Mouse (Mus musculus) inflammation-experienced regulatory T-cells, adult 6 months (primary cell): ENCODE measurements around the gene Zpbp. TPM values are rescaled to one million over a fixed set of nuclear protein-coding genes. Genes with fewer than 3 reads are reported as not detected.

Experiments
- ATAC-seq: one replicate; pipeline ENCODE4 v1.8.0; 2017
- polyA plus RNA-seq, 3 experiments: library from polyadenylated mRNA; unstranded; fragments of 100-300 nt; shearing (Covaris generic); gene quantifications; one replicate each; pipeline ENCODE4 v1.2.1; 2017

The Zpbp gene
- under 1 TPM in 2 of 3 experiments, not detected in 1; 0.47 to 0.63 TPM for polyA plus RNA-seq

DNA sequence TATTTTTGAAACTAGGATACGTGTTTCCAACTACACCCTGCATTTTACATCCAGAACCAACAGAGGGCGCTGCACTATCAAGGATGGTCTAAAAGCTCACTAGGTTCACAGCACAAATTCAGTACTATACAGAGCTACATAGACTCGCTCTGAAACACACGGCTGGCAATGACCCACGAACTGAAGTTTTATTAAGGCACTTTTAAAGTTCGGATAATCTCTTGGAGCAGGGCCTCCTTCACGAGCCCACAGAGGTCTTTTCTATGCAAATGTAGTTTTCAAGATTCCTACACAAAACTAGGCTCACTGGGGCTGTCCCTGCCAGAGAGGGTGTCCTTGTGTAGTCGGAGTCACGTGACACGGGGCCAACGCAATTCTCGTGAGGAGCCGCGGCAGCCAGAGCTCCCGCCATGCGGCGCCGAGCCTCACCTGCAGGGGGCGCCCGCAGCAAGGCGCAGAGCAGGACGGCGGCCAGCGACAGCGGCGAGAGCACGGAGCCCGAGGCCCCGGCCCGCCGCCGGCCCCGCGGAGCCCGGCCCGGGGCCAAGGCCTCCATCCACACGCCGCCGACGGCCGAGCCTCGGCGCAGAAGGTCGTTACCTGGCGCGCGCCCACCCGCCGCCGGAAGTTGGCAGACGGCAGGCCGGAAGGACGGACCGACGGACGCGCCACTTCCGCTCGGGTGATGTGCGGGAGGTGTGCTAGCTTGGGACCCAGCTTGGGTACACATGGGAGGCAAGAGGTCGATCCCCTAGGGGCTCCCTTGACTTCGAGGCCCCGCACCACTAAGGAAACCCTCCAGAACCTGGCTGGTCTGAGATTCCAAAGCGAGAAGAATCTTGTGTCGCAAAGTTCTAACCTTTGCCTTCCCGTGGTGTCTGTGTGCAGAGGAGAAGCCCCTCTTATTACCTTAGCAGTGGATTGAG lies at the start of gene Zpbp, which contains the start of gene Spata48:
Gene Zpbp (minus strand): TSS at position 774 of the 926 bp plus-strand sequence.
Gene Spata48 (plus strand): TSS at position 460 of the 926 bp plus-strand sequence.
- peak; percentile 94 for ATAC-seq

DNA sequence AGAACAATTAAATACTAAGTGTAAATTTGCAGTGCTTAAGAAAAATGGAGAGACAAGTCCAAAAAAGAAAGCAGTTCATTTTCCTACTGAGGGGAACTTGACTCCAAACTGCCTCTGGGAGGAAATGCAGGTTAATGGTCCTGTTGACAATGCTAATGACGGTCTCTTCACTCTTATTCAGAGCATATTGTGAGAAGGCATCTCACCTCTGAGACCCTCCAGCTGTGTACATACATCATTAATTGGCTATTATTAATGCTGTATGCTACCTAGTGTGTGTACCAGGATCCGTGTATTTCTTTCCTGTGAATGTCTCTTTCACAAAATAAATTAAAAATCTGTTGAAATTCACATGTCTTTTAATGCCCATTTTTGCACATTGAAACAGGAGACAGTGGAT lies 47.2 kb upstream of the Zpbp start:
- ATAC-seq: no peak

- ATAC-seq: peak; percentile 96
These were observed 44.0 kb upstream of the Zpbp start for GRCm38 (mm10) chr11:11506187-11506586.

DNA sequence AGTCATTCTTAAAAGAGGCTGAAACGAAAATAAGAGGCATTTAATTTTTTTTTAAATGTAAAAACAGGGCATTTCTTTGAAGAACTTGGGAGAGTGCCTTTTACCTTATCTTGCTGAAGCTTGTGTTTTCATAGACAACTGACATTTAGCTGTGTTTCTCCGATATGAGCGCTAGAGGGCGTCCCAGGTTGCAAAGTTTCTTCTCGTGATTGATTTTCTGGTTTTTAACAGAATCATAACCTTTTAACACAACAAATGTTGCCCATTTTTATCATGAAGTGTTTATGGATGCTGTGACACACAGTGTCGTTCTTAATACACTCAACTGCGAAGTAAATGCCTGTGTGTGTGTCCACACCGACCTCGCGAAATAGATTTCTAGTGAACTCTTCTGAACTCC lies 37.7 kb upstream of the Zpbp start:
- peak; percentile 77 for ATAC-seq

DNA sequence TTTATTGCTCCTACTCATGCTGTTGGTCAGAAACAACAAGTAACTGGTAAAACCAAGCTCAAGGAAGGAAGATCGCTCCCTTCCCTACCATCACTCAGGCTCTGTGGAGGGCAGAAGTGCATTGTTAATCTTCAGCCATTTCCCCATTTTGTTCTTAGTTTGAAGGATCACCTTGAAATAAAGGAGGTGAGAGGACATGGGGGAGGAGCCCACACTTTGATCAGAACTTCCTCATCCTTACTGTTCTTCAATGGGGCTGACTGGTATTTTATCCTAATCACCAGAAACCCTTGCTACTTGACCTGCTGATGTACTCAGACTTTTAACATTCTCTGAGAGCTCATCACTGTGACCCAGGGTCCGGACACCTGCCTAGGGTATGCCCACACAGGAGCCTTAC lies 33.5 kb upstream of the Zpbp start:
- no peak for ATAC-seq

GRCm38 (mm10) chr11:11492044-11492443 lies 29.8 kb upstream of the Zpbp start:
- no peak for ATAC-seq

DNA sequence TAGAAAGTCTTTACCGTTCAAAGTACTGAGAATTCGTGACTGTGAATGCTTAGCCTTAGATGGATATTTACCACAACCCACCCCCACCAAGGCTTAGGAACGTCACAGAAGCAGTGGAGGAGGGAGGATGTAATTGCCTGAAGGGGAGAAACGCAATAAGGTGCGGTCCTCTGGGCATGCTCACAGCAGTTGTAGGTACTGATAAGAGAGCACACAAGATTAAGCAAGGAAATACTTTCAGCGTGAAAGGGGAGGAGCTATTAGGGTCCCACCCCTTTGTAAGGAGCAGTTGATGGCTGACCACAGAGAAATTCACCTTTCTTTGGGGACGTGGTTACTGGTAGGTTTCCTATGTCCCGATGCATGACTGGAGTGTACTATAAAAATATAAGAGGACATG lies 22.2 kb upstream of the Zpbp start:
- ATAC-seq: no peak

- ATAC-seq: no peak
These were observed 6.7 kb upstream of the Zpbp start for GRCm38 (mm10) chr11:11468924-11469323.

GRCm38 (mm10) chr11:11462561-11462890 lies 318 bp upstream of the Zpbp start:
- ATAC-seq: no peak

- peak; percentile 80 for ATAC-seq
These were observed 7.2 kb downstream of the Zpbp start for GRCm38 (mm10) chr11:11455037-11455436.

DNA sequence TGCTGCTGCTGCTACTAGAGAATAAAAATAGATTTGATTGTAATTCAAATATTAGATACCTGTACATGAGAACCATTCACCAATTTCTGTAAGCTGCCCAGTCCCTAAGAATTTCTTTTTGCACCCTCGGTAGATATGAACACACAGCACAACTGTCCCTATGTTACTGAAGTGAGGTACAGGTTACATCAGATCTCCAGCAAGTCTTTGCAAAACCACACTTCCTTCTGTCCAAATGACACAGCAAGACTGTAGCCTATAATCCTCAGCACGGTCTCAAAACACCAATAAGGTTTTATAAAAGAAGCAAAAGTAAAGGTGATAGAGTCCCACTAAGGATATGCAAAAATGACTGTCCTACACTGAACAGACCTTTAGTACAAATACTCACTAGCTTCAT lies 44.9 kb downstream of the Zpbp start:
- no peak for ATAC-seq

GRCm38 (mm10) chr11:11414188-11414587 lies 48.0 kb downstream of the Zpbp start:
- no peak for ATAC-seq

GRCm38 (mm10) chr11:11394686-11395085 lies 67.5 kb downstream of the Zpbp start:
- no peak for ATAC-seq

DNA sequence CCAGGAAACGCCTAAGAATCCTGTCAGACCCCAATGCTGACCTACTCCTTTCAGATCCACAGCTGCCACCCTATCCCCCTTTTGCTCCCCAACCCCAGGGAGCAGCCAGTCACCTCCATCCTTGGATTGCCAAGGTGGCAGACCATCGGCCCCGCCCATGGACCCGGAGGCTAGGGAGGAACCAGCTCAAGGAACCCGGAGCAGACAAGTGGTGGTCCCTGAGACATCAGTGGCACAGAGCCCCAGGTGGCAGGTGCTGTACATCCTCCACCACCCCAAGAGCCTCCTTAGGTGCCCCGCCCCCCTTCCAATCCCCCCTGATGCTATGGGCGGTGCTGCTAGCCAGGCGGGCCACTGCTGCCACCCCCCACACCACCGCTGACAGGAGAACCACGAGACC lies 69.0 kb downstream of the Zpbp start:
- ATAC-seq: no peak

- ATAC-seq: no peak
These were observed 90.9 kb downstream of the Zpbp start for GRCm38 (mm10) chr11:11371305-11371704.

DNA sequence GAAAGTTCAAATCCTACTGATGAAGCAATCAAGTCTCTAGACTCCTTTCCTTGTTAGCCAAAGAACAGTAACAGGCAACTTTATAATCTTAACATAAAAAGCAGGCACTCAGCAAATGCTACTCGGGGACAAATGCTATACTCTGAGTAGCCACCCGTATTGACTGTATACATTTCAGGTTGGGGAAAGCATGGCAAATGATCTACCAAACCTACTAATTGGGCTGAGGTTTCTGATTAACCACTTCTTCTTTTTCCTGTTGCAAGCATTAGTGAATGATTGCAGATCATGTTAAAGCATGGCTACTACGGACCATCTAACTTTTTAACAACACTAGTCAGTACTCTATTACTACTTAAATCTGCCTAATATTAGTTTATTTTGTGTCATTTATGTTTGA lies 178.7 kb downstream of the Zpbp start:
- ATAC-seq: no peak

DNA sequence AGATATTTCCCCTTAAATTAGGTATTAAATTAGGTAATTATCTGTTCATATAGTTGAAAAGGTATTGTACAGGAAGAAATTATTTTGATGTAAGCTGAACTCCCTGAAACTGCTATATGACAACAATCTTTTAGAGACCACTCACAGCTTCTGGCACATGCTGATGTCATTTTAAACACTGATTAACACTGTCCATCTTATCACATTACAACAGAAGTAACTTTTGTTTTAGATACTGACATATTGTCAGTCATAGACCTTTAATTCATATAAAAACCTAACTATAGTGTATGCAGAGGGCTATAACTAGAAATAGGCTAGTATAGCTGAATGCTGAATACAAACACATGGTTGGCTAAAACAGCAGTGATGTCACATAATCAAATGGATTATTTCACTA lies 182.1 kb downstream of the Zpbp start:
- no peak for ATAC-seq

DNA sequence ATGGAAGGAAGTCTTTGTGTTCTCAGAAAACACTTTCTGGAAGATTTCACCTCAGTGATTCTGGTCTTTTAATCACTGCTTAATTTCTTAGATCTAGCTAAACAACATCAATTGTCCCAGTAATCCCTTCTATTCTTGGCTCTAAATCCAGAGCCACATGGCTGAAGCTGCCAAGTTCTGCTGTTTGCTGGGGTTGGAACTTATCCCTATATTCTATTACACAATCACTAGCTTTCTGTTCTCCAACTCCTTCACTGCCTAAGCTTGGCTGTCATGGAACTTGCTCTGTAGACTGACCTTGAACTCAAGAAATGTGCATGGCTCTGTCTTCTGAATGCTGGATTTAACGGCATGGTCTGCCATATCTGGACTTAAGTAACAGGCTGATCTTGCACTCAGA lies 204.9 kb downstream of the Zpbp start:
- no peak for ATAC-seq

GRCm38 (mm10) chr11:11242694-11243377 lies 219.4 kb downstream of the Zpbp start:
- ATAC-seq: no peak

- no peak for ATAC-seq
These were observed 222.9 kb downstream of the Zpbp start for GRCm38 (mm10) chr11:11239346-11239745.
